Mouse (Mus musculus) megakaryocyte, embryonic 14.5 days (primary cell): ENCODE data around the gene Gpr19. TPM values are rescaled to one million over a fixed set of nuclear protein-coding genes. Genes with fewer than 3 reads are reported as not detected.

Experiments
- H3K27me3 ChIP-seq: replicated peaks from 2 replicates; pipeline ENCODE3; 2012; ENCODE audit warnings: inconsistent platforms
- H3K36me3 ChIP-seq: replicated peaks from 2 replicates; pipeline ENCODE3; 2012; ENCODE audit warnings: low read length, inconsistent platforms, mixed read lengths
- H3K4me1 ChIP-seq: 2 replicates; pipeline ENCODE4 v1.6.1; 2012; ENCODE audit warnings: inconsistent platforms
- H3K4me3 ChIP-seq: replicated peaks from 2 replicates; pipeline ENCODE3; 2012; ENCODE audit warnings: moderate library complexity, mild to moderate bottlenecking, inconsistent platforms
- H3K9me3 ChIP-seq: 2 replicates; pipeline ENCODE4 v1.6.1; 2012; ENCODE audit warnings: inconsistent platforms
- FLI1 ChIP-seq: IDR thresholded peaks from 2 replicates; pipeline ENCODE4 v1.6.1; 2012; ENCODE audit warnings: low read length, inconsistent platforms, mixed read lengths
- GATA1 ChIP-seq: IDR thresholded peaks from 3 replicates; pipeline ENCODE4 v1.6.1; 2012; ENCODE audit warnings: mixed read lengths, low read length, inconsistent platforms, borderline replicate concordance
- polyA plus RNA-seq: library from polyadenylated mRNA; stranded (reverse); fragments of >175 nt; gene quantifications from 2 replicates; pipeline ENCODE4 v1.2.3, GENCODE M21; 2012; ENCODE audit warnings: low replicate concordance; ENCODE audit not compliant: insufficient read depth

Gene Gpr19
- 0.62 TPM in 1 of 2 replicates, not detected in the other for polyA plus RNA-seq

DNA sequence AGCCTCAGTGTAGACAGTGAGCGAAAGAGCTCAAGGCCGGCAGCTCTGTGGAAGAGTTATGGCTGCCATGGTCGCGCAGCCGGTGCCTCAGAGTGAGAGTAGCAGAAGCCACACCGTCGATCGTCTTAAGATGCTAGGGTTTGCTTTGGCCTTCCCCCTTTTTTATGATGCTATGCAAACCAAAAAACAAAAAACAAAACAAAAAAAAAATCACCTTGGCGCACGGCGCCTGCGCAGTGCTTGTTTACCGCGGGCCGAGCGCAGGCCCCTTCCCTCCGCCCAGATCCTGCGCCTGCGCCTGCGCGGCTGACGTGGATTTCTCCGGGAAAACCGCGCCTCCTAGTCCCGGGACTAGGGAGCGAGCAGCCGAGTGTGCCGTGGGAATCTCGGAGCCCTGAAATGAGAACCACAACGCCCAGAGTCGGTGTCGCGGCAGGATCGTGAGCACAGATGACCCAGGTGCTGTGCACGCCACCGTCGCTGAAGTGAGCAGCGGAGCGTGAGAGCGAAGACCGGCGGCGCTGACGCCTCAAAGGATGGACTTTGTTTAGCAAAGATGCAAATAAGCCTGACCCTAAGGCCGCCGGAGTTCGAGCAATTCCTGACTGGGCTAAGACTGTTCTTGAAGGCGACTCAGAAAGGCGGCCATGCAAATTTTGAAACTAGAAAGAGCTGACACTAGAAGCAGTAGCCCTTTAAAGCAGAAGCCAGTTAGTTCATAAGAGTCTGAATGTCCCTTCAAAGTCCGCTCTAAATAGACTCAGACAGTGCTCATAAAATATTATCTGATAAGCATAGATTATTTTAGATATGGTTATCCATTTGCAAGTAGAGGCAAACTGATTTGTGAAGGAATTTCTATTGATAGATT lies at the start of gene Gpr19:
Gene Gpr19 (minus strand): TSS at position 484 of the 871 bp plus-strand sequence.
- 0 out of 2 replicates have a peak, but pooled peaks have one; percentile 3 for TF ChIP-seq FLI1
- TF ChIP-seq GATA1 = no peak
- no peaks in the 10 kb centered on the region for H3K27me3 ChIP-seq
- no peaks in the 10 kb centered on the region for H3K9me3 ChIP-seq
- peak within 1 kb of the TSS; percentile 94 for H3K4me3 ChIP-seq
- peaks cover 8% of the 10 kb centered on the region for H3K36me3 ChIP-seq
- H3K4me1 ChIP-seq = peaks cover 13% of the 10 kb centered on the region

DNA sequence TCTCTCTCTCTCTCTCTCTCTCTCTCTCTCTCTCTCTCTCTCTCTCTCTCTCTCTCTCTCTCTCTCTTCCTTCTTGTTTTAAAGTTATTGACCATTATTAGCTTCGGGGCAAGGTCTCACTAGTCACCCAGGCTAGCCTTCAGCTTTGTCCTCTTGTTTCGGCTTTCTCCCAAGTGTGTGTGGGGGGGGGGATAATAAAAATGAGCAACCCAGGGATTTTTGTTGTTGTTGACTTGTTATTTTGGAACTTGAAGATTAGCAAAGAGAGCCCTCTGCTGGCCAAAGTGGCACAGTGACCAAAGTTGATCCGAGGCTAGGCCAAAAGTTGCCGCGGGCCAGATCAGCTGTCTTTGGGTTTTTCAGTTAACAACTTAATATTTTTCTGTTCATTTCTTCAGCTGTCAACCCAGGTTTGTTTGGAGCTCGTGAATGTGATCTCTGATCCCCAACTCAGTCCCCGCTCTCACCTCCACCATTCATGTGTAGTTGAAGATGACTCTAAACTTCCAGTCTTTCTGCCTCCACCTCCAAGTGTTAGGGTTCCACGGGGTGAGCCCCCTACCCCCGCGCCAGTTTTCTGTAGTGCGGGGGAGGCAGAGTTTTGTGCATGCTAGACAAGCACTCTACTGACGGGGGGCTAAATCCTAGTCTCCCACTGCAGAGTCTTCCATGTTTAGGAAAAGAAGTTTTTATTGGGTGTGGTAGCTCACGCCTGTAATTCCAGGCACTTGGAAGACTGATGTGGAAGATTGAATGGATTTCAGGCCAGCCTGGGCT lies 49.1 kb upstream of the Gpr19 start:
- H3K9me3 ChIP-seq = no peaks in the 10 kb centered on the region
- H3K4me1 ChIP-seq = peaks cover 33% of the 10 kb centered on the region
- TF ChIP-seq FLI1 (no peak), GATA1 (no peak)
- no peaks in the 10 kb centered on the region for H3K27me3 ChIP-seq
- no peak overlapping the region for H3K4me3 ChIP-seq
- peaks cover 60% of the 10 kb centered on the region for H3K36me3 ChIP-seq

DNA sequence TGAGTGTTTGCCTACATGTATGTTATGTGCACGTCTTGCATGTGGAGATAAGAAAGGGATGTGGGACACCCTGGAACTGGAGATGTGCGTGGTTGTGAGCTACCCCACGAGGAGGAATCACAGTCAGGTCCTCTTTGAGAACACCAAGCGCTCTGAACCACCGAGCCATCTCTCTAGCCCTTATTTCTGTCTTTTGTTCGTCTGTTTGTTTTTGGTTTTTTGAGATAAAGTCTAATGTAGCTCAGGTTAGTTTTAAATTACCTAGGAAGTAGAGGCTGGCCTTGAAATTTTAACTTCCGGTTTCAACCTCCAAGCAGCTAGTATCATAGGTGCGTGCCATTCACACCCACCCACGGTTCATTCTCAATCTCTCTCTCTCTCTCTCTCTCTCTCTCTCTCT lies 48.5 kb upstream of the Gpr19 start:
- H3K4me1 ChIP-seq = peaks cover 38% of the 10 kb centered on the region
- TF ChIP-seq FLI1 = no peak
- TF ChIP-seq GATA1 = no peak
- peaks cover 60% of the 10 kb centered on the region for H3K36me3 ChIP-seq
- no peaks in the 10 kb centered on the region for H3K9me3 ChIP-seq
- H3K27me3 ChIP-seq = no peaks in the 10 kb centered on the region
- H3K4me3 ChIP-seq = no peak overlapping the region

DNA sequence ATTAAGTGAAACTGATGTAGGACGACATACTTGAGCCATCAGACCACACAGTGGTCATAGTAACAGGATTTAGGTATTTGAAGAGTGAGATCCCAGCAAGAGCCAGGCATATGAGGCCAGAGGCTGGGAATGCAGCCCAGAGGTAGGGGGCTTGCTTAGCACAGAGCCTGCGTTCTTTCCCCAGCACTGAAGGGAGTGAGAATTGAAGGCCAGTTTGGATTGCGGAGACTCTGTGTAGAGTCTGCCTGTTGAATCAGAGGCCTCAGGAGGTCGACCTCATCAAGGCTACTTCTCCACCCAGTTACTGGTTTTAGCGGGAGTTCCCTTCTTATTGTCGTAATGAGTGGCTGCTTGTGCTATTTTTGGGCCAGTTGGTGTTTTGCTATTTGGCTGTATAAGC lies 47.7 kb upstream of the Gpr19 start:
- Histone ChIP-seq H3K9me3 (no peaks in the 10 kb centered on the region), H3K36me3 (peaks cover 60% of the 10 kb centered on the region), H3K4me1 (peaks cover 46% of the 10 kb centered on the region), H3K4me3 (no peak overlapping the region), H3K27me3 (no peaks in the 10 kb centered on the region)
- no peak for TF ChIP-seq GATA1
- no peak for TF ChIP-seq FLI1

DNA sequence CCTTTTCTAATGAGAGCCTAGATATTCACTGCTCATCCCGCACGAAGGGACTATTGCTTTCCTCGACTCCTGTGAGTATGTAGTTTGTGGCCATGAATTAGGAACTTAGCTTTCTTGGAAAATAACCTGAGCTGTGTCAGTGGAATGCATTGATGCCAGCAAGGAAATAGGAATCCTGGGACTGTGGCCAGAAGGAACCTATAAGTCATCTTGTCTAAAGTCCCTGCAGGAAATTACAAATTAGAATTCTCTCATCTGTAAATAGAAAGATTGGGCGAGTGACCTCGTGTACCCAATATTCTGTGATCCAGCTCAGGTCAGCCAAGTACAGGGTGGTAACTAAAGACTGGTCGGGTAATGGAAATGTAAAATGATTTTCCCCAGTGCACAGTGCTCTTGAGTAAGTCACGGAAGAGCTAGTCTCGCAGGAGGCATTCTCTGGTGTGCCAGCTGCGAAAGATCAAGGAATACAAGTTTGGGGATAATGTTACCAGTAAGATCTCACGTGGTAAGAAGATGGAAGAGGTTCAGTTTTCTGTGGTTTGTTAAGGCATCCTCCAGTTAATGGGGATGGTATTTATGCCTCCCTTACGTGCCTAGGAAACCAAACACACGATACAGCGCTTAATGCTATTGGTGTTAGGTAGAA lies 45.5 kb upstream of the Gpr19 start:
- TF ChIP-seq FLI1 = no peak
- no peak for TF ChIP-seq GATA1
- Histone ChIP-seq H3K9me3 (no peaks in the 10 kb centered on the region), H3K4me3 (no peak overlapping the region), H3K27me3 (no peaks in the 10 kb centered on the region), H3K36me3 (peaks cover 54% of the 10 kb centered on the region), H3K4me1 (peaks cover 44% of the 10 kb centered on the region)

DNA sequence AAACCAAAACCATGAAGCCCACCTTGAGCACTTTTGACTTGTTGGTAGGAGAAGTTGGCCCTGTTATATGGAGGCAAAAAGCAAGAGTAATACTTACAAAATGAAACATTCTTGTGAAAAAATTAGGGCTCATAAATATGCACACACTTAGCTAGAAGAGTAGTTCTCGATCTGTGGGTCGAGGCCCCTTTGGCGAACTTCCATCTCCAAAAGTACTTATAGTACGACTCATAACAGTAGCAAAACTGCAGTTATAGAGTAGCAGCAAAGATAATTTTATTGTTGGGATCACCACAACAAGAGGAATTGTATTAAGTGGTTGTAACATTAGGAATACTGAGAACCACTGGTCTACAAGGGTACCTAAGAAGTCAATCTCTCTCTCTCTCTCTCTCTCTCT lies 41.4 kb upstream of the Gpr19 start:
- TF ChIP-seq GATA1 (no peak), FLI1 (no peak)
- Histone ChIP-seq H3K27me3 (no peaks in the 10 kb centered on the region), H3K4me1 (peaks cover 31% of the 10 kb centered on the region), H3K4me3 (no peak overlapping the region), H3K9me3 (no peaks in the 10 kb centered on the region), H3K36me3 (peaks cover 44% of the 10 kb centered on the region)

DNA sequence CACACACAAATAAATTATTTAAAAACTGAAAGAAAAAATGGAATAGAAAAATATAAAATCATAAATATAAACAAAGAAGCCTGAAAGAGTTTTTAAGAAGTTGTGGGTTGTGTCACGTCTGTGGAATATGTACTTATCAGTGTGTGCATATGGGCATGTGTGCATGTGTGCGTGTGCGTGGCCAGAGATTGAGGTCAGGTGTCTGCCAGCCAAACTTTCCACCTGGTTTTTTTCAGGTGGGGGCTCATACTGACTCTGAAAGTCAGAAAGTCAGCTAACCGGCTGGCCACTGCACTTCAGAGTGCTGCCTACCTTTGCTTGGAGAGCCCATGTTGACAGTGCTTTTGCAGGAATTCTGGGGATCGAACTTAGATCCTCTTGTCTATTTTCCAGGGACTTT lies 35.9 kb upstream of the Gpr19 start:
- Histone ChIP-seq H3K9me3 (no peaks in the 10 kb centered on the region), H3K4me3 (no peak overlapping the region), H3K36me3 (peaks cover 6% of the 10 kb centered on the region), H3K27me3 (no peaks in the 10 kb centered on the region), H3K4me1 (peaks cover 42% of the 10 kb centered on the region)
- no peak for TF ChIP-seq FLI1
- no peak for TF ChIP-seq GATA1

DNA sequence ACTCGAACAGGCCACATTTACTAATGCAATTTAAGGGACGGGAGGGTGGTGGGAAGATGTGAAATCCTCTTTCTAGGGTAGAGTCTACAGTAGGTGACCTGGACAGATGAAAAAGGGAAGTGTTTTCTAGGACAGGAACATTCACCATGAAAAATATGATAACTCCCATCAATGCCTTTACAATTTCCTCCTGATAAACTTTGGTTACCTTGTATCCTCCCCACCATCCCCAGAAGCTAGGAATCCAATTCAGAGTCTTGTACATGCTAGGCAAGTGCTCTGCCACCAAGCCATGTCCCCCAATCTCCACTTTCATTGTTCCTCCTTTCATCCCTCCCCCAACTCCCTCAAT lies 34.8 kb upstream of the Gpr19 start:
- Histone ChIP-seq H3K27me3 (no peaks in the 10 kb centered on the region), H3K4me1 (peaks cover 45% of the 10 kb centered on the region), H3K4me3 (peak overlapping the region; percentile 87), H3K9me3 (no peaks in the 10 kb centered on the region), H3K36me3 (peaks cover 6% of the 10 kb centered on the region)
- TF ChIP-seq GATA1 = no peak
- TF ChIP-seq FLI1 = no peak

DNA sequence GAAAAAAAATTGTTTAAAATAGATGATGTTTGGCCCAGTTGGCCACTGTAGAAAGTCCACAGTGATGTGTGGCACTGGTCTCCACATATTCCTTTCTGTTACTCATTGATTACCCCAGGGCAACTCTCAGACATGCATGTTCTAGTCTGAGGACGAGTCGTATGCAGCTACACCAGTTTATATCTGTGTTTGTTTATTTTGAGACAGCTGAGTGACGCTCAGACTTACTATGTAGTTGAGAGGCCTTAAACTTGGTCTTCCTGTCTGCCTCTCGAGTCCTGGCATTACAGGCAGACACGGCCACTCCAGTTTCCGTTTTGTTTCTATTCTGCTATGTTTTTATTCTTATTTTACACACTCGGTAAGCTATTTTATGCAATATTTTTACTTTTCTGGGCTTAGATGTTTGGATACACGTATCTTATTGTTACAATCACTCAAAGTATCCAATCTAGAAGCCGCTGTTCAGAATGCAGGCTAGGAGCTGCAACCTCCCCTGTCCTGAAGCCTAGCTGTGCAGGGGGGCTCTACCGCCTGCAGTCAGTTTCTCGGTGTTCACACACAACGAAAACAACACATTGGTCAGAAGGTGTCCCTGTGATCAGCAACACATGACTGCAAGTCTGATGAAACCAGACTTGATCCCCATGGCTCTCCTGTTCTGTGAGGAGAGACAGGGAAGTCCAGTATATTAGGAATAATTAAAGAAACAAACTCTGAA lies 34.3 kb upstream of the Gpr19 start:
- TF ChIP-seq GATA1 (no peak), FLI1 (no peak)
- Histone ChIP-seq H3K4me1 (peaks cover 45% of the 10 kb centered on the region), H3K4me3 (peak overlapping the region; percentile 87)

DNA sequence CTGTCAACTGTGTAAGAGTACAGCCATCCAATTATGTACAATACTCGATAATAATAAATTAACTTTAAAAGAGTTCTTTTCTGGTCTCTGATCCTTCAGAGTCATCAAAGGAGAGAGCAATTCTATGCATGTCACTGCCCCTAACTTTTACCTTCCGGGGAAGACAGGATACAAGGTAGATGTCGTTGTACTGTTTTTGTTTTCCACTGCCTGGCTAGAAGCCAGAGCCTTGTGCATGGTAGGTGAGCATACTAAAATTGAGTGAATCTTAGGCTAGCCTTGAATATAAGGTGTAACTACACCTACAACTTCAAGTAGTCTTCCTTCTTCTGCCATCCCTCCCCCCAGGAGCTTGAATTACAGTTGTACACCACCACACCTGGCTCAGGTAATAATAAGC lies 32.8 kb upstream of the Gpr19 start:
- peak overlapping the region; percentile 97 for H3K4me3 ChIP-seq
- peaks cover 42% of the 10 kb centered on the region for H3K4me1 ChIP-seq
- no peaks in the 10 kb centered on the region for H3K9me3 ChIP-seq
- H3K36me3 ChIP-seq = no peaks in the 10 kb centered on the region
- no peaks in the 10 kb centered on the region for H3K27me3 ChIP-seq
- TF ChIP-seq FLI1 (no peak), GATA1 (no peak)

More for the DNA sequence above, 34.3 kb upstream of the Gpr19 start:
- Histone ChIP-seq H3K9me3 (no peaks in the 10 kb centered on the region), H3K27me3 (no peaks in the 10 kb centered on the region), H3K36me3 (peaks cover 6% of the 10 kb centered on the region)
